Mouse (Mus musculus) embryonic facial prominence, embryonic 14.5 days (tissue): Measurements from ENCODE around the gene Plin3. TPM values are rescaled to one million over a fixed set of nuclear protein-coding genes. Genes with fewer than 3 reads are reported as not detected.
A peak's percentile ranks its signal among the peaks of the same experiment; 100 is the strongest.
"Not testable (repeated sequence)": the region's sequence is repeated elsewhere in the genome, so short reads cannot be mapped to it uniquely, and the experiment has no call there.

Experiments used
- ATAC-seq: fragments of 200-750 bp; cut with Nextera tagmentation; 2 replicates; pipeline ENCODE4 v1.8.0; 2017; ENCODE audit warnings: low read depth, moderate number of reproducible peaks, moderate TSS enrichment
- DNase-seq: peaks from one replicate; pipeline ENCODE4 v3.0.0-alpha.2; 2015; ENCODE audit warnings: low spot score
- H3K27ac ChIP-seq: fragments of 300-500 bp; sonication (generic); replicated peaks from 2 replicates; pipeline ENCODE4 v1.5.1; 2014; ENCODE audit warnings: low read depth, mild to moderate bottlenecking, low read length, moderate library complexity
- H3K27me3 ChIP-seq: fragments of 300-500 bp; sonication (generic); replicated peaks from 2 replicates; pipeline ENCODE4 v1.6.1; 2014; ENCODE audit warnings: low read length; ENCODE audit not compliant: control insufficient read depth, insufficient read depth
- H3K36me3 ChIP-seq: fragments of 300-500 bp; sonication (generic); 2 replicates; pipeline ENCODE4 v1.6.1; 2014; ENCODE audit warnings: low read length, mixed read lengths; ENCODE audit not compliant: control insufficient read depth, insufficient read depth
- H3K4me1 ChIP-seq: fragments of 300-500 bp; sonication (generic); 2 replicates; pipeline ENCODE4 v1.6.1; 2014; ENCODE audit warnings: antibody characterized with exemption, low read length; ENCODE audit not compliant: control insufficient read depth, insufficient read depth
- H3K4me2 ChIP-seq: fragments of 300-500 bp; sonication (generic); 2 replicates; pipeline ENCODE4 v1.6.1; 2014; ENCODE audit warnings: low read depth, mild to moderate bottlenecking, low read length, moderate library complexity, mixed read lengths
- H3K4me3 ChIP-seq: fragments of 300-500 bp; sonication (generic); 2 replicates; pipeline ENCODE4 v1.5.1; 2014; ENCODE audit warnings: low read depth, mild to moderate bottlenecking, low read length
- H3K9ac ChIP-seq: fragments of 300-500 bp; sonication (generic); 2 replicates; pipeline ENCODE4 v1.6.1; 2014; ENCODE audit warnings: low read depth, mild to moderate bottlenecking, low read length, moderate library complexity, mixed read lengths
- H3K9me3 ChIP-seq: fragments of 300-500 bp; sonication (generic); 2 replicates; pipeline ENCODE4 v1.6.1; 2016; ENCODE audit warnings: low read length; ENCODE audit not compliant: control insufficient read depth
- WGBS: fragments of 180-500 bp; shearing (Covaris S2); extraction: QIAGEN DNeasy Blood & Tissue Kit; methylation state at CpG from one replicate; pipeline ENCODE4 v1.1.7; 2014; 5-methylcytosine and 5-hydroxymethylcytosine counted together
- polyA plus RNA-seq: library from polyadenylated mRNA; unstranded; fragments of >200 nt; fragmentation: Nextera tagmentation; extraction: Ambion mirVana; gene quantifications from 2 replicates; pipeline ENCODE4 v1.2.1, GENCODE M21; 2014

Gene Plin3
- polyA plus RNA-seq, 1 experiment from 2014 or later = 76.9 TPM

GRCm38 (mm10) chr17:56262645-56263094 lies 30.0 kb downstream of the Plin3 start:
- no peak for ATAC-seq
- Histone ChIP-seq H3K36me3 (peaks cover 49% of the 10 kb centered on the region), H3K27ac (no peak overlapping the region), H3K4me3 (no peak overlapping the region), H3K9ac (no peak overlapping the region), H3K27me3 (no peaks in the 10 kb centered on the region), H3K9me3 (no peaks in the 10 kb centered on the region), H3K4me2 (no peak overlapping the region), H3K4me1 (peaks cover 4% of the 10 kb centered on the region; the same call in 1 of the 2 replicates)
- WGBS = 89% methylated on average over 3 of the region's 3 CpGs
- no peak for DNase-seq

- Histone ChIP-seq H3K4me3 (no peak overlapping the region), H3K27me3 (no peaks in the 10 kb centered on the region), H3K4me2 (no peak overlapping the region), H3K9ac (no peak overlapping the region; the same call in 1 of the 2 replicates), H3K9me3 (no peaks in the 10 kb centered on the region), H3K36me3 (peaks cover 49% of the 10 kb centered on the region), H3K4me1 (peaks cover 4% of the 10 kb centered on the region; the same call in 1 of the 2 replicates), H3K27ac (0 out of 2 replicates have a peak overlapping the region, but pooled peaks have one; percentile 1)
- ATAC-seq (no peak), DNase-seq (peak; percentile 61)
- 66% methylated on average over 3 of the region's 3 CpGs for WGBS
Observed at GRCm38 (mm10) chr17:56261166-56261565, 31.5 kb downstream of the Plin3 start.

- ATAC-seq (no peak), DNase-seq (no peak)
- H3K4me3 ChIP-seq = no peak overlapping the region
- H3K27me3 ChIP-seq = no peaks in the 10 kb centered on the region
- peak overlapping the region; percentile 20; the same call in 1 of the 2 replicates for H3K9ac ChIP-seq
- peaks cover 4% of the 10 kb centered on the region; the same call in 1 of the 2 replicates for H3K4me1 ChIP-seq
- H3K9me3 ChIP-seq = no peaks in the 10 kb centered on the region
- no peak overlapping the region for H3K27ac ChIP-seq
- H3K36me3 ChIP-seq = peaks cover 49% of the 10 kb centered on the region
- H3K4me2 ChIP-seq = peak overlapping the region; percentile 18; the same call in 1 of the 2 replicates
- WGBS = 88% methylated on average over 9 of the region's 10 CpGs
Observed at GRCm38 (mm10) chr17:56259301-56260037, 33.2 kb downstream of the Plin3 start.

- not testable (repeated sequence) for H3K4me3 ChIP-seq, H3K27me3 ChIP-seq, H3K27ac ChIP-seq, DNase-seq, ATAC-seq, H3K4me1 ChIP-seq, H3K9me3 ChIP-seq, H3K9ac ChIP-seq
- Histone ChIP-seq H3K36me3 (peaks cover 49% of the 10 kb centered on the region), H3K4me2 (0 out of 2 replicates have a peak overlapping the region, but pooled peaks have one; percentile 18)
- WGBS = 60% methylated on average over 2 of the region's 2 CpGs
Observed at GRCm38 (mm10) chr17:56258812-56259211, 33.9 kb downstream of the Plin3 start.

GRCm38 (mm10) chr17:56258269-56258668 lies 34.4 kb downstream of the Plin3 start:
- H3K27ac ChIP-seq, H3K4me3 ChIP-seq, ATAC-seq, H3K9me3 ChIP-seq, DNase-seq, H3K4me1 ChIP-seq, H3K27me3 ChIP-seq, H3K9ac ChIP-seq: not testable (repeated sequence)
- Histone ChIP-seq H3K4me2 (0 out of 2 replicates have a peak overlapping the region, but pooled peaks have one; percentile 89), H3K36me3 (peaks cover 48% of the 10 kb centered on the region)
- 94% methylated on average over 19 of the region's 19 CpGs for WGBS

GRCm38 (mm10) chr17:56257181-56257894 lies 35.3 kb downstream of the Plin3 start:
- ATAC-seq (no peak), DNase-seq (no peak)
- Histone ChIP-seq H3K9me3 (no peaks in the 10 kb centered on the region), H3K4me2 (peak overlapping the region; percentile 89), H3K9ac (peak overlapping the region; percentile 70), H3K4me1 (peaks cover 4% of the 10 kb centered on the region; the same call in 1 of the 2 replicates), H3K36me3 (peaks cover 39% of the 10 kb centered on the region), H3K27me3 (no peaks in the 10 kb centered on the region), H3K27ac (peak overlapping the region; percentile 70; the same call in 1 of the 2 replicates), H3K4me3 (peak overlapping the region; percentile 65)
- WGBS = 25% methylated on average over 21 of the region's 58 CpGs

GRCm38 (mm10) chr17:56256239-56256881 lies 36.3 kb downstream of the Plin3 start, which contains the start of gene Fem1a:
Fem1a (plus strand) TSS chr17:56256810.
- Histone ChIP-seq H3K27ac (peak within 1 kb of the TSS; percentile 95), H3K4me3 (peak within 1 kb of the TSS; percentile 65), H3K4me1 (peaks cover 4% of the 10 kb centered on the region; the same call in 1 of the 2 replicates), H3K9me3 (no peaks in the 10 kb centered on the region), H3K4me2 (peak within 1 kb of the TSS; percentile 89), H3K9ac (peak within 1 kb of the TSS; percentile 70), H3K27me3 (no peaks in the 10 kb centered on the region), H3K36me3 (peaks cover 30% of the 10 kb centered on the region)
- WGBS = under 1% methylated on average over 28 of the region's 28 CpGs
- ATAC-seq (peak; percentile 93), DNase-seq (peak; percentile 100)

GRCm38 (mm10) chr17:56255863-56256238 lies 36.8 kb downstream of the Plin3 start:
- H3K27me3 ChIP-seq = no peaks in the 10 kb centered on the region
- peak overlapping the region; percentile 89 for H3K4me2 ChIP-seq
- ATAC-seq (peak; percentile 94), DNase-seq (peak; percentile 99)
- peak overlapping the region; percentile 95 for H3K27ac ChIP-seq
- peak overlapping the region; percentile 65 for H3K4me3 ChIP-seq
- no peaks in the 10 kb centered on the region for H3K9me3 ChIP-seq
- H3K36me3 ChIP-seq = peaks cover 25% of the 10 kb centered on the region
- H3K4me1 ChIP-seq = peaks cover 4% of the 10 kb centered on the region; the same call in 1 of the 2 replicates
- under 1% methylated on average over 32 of the region's 32 CpGs for WGBS
- H3K9ac ChIP-seq = peak overlapping the region; percentile 55
